Mouse (Mus musculus): ENCODE data around the gene Gm28051. TPM values are rescaled to one million over a fixed set of nuclear protein-coding genes. Genes with fewer than 3 reads are reported as not detected.

The Gm28051 gene
- total RNA-seq (2021), result not detected

DNA sequence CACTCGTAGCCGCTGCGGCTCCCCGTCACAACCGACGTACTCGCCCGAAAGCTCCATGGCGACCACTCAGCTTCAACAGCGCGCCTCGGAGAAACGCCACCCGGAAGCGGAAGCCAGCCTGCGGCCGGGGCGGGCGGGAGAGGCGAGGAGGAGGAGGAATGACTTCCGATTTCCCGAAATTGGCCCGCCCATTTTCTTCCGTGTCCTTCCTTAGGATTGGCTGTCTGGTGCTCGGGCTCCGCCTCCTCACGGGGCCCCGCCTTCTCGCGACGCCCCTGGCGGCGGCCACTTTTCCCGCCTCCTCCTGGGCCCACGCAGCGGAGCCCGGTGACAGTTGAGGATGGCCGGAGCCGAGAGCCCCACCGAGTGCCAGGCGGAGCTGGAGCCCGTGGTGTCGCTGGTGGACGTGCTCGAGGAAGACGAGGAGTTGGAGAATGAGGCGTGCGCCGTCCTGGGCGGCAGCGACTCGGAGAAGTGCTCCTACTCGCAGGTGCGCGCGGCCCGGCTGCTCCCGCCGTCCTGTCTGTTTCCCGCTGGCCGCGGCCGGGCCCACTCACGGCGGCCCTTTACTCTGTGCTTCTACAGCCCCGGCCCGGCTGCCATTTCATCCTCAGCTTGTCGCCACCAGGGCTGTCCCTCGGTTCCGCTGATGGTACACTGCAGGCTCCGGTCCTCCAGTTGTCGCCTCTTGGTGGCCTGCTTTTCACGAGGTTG lies at the start of gene Gm28051, which contains the start of the genes Gon7 and Ubr7:
Gene Gm28051 (minus strand): TSS at position 77 of the 714 bp plus-strand sequence.
Gene Gon7 (minus strand): TSS at position 115 of the 714 bp plus-strand sequence.
Gene Ubr7 (plus strand): TSS at position 279 of the 714 bp plus-strand sequence.
- peak; percentile 94 to 97 for DNase-seq
- intact Hi-C loops (cut with DNase I), result loop anchor here (1.0 kb wide), 2 partner anchors 15 to 120 kb away; partner anchors contain the start of genes Btbd7, Moap1 and Tmem251

DNA sequence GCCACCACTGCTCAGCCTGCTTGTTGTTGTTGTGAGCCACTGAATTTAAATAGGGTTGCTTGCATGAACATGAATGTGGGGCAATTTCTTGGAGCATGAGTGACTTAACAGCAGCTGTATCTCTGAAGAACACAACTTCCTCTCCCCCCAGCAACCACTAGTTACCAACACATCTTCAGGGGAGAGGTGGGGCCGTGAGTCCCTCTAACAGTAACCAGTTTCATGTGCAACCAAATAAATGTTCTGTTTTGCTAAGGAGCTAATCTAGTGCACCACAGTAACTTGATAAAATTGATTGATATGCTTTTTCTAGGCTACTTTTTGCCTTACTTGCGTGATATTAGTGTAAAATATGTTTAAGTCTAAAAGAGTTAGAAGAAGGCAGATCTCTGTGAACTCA lies 42.0 kb upstream of the Gm28051 start:
- intact Hi-C loops (cut with DNase I), result no loop called here
- DNase-seq, result no peak

DNA sequence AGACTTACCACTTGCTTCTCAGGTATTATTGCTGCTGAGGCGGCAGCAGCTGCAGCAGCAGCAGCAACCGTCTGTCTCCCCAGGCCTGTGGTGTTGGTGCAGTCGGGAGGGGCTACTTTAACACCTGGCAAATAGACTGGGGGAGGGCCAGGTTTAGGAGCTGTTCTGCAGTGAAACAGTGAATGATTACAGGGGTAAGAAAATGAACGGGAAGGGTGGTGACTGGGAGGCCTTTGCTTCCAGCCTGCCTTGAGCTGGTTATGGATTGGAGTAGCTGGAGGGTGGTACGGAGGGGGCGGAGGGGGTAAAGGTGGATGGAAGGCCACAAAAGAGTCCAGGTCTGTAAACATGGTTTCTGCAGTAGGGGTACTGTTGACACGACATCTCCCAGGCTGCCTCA lies 30.4 kb upstream of the Gm28051 start:
- DNase-seq, result no peak
- intact Hi-C loops (cut with DNase I), result no loop called here

DNA sequence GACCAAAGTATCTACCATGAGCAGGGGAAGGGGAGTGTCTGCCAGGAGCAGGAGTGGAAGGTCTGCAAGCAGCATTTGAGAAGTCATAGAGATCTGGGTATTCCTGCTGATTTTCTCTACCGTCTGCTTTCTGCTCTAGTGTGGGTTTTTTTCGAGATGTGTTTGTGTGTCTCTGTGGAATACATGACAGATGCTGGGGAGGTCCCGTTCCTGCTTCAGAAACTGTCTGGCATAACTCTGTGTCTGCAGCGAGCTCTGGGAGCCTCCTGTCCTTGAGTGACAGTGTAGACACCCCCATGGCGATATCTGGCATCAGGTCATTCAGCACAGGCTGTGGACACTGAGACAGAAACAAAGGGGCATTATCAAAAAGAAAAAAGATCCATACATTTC lies 28.0 kb upstream of the Gm28051 start:
- intact Hi-C loops (cut with DNase I), result no loop called here
- DNase-seq, result no peak

DNA sequence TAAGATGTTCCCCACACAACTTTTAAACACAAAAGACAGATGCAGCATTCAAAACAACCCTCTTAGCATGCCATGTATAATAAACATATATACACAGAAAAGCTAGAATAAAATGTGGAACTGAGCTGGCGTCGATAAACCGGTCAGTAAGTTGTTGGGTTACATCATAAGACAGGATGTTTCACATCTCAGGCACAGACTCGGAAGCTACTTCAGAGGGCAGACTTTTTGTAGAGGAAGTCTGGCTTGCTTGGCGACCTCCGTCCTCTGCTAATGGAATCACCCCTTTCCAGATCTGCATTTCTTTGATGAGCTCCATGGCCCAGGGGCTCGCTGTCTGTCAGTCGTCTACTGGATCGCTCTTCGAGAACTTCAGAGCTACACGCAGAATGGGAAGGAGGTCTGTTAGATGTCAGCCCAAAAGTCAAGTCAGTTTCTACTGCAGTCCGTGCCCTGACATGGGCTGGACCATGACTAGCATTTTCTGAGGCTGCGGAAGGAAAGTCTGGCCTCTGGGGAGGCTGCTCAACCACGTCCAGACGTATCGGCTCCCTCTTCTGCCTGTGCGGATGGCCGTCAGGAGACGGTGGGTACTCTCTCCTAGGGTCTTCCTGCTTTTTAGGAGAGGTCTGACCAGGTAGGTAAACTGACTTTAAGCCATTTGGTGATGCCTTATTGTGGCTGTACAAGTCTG lies 27.5 kb upstream of the Gm28051 start:
- intact Hi-C loops (cut with DNase I), result no loop called here
- no peak for DNase-seq

DNA sequence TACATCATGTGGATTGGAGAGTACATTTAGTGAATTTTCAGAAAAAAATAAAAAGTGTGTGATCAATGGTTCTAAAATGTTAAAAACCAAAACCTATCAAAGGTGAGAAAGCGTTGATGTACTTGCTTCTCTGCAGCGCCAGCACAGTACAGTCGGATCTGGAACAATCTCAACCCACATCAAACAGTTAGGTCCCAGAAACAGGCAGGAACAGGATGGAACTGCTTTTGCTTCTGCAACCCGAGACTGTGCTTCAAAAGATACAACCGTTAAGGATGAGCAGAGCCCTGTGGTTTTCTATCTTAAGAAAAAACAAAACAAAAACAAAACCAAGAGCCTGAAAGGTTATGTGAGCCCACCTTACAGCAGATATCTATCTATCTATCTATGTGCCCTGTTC lies 25.3 kb upstream of the Gm28051 start:
- DNase-seq, result no peak
- intact Hi-C loops (cut with DNase I), result no loop called here

DNA sequence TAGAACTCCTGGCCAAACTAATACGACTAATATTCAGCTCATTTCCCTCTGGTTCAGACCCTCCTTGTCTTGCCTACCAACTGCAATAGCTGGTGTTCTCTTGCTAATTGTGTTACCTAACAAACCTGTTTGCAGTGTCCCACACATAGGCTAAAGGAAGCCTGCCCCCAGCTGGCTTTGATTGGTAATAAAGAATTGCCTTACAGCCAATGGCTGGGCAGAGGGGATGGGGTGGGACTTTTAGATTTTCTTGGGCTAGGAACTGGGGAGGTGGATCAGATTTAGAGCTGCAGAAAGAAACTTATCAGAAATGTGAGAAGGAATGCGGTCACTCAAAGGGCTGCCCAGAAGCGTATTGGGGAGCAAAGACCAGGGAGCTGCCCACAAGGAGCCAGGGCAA lies 21.9 kb upstream of the Gm28051 start:
- no peak for DNase-seq
- intact Hi-C loops (cut with DNase I), result loop anchor here (1.0 kb wide), 1 partner anchor 39 kb away; no protein-coding TSS in a partner anchor

DNA sequence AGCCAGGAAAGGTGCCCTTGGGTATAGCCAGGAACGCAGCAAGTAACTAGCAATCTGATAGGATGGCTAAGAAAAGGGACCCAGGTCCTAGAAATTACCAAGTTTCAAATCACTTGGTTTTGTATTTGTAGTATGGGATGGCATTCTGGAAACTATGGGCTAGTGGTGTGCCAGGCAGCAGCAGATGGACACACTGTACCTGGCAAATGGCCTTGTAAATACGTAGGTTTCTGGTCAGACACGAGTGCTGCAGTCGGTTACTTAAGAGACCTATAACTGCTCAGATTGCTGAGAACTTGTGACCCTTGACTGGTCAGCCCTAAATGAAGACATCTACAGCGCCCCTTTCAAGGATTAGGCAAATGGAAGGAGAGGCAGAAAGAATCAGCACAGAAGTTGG lies 20.6 kb upstream of the Gm28051 start:
- intact Hi-C loops (cut with DNase I), result no loop called here

DNA sequence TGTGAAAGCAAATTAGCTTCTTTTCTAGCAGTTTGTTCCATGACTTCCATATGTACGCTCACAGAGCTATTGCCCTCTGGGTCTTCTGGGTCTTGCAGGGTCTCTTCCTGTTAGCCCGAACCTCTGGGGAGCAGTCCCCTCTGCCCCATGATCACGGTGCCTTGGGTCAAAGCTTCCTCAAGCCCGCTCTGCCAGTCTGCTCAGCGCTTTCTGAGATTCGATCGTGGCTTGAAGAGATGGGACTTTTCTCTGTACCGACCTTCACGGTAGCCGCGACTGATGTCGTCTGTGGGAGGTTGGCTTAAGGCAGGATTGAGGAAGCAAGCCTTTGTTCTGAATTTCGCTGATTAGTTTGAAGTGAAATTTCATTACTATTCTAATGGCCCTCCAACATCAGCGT lies 18.5 kb upstream of the Gm28051 start:
- intact Hi-C loops (cut with DNase I), result no loop called here
- no peak for DNase-seq

More for the DNA sequence above, 20.6 kb upstream of the Gm28051 start:
- no peak for DNase-seq

DNA sequence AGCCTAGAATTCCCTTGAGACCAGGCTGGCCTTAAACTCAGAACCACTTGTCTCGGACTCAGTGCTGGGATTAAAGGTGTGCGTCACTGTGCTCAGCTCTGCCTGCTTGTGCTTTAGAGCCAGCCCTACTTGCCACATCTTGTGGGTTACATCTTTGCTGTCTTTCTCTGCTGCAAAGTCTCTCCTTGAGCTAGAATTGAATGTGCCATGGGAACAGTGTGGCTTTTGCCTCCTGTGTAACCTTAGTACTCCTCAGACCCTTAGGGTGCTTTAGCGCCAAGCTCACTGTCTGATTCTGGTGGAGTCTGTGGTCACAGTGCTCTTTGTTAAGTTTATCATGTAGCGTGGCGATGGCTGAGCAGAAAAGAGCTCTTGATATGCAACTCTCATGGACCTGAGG lies 15.1 kb upstream of the Gm28051 start:
- intact Hi-C loops (cut with DNase I), result no loop called here

DNA sequence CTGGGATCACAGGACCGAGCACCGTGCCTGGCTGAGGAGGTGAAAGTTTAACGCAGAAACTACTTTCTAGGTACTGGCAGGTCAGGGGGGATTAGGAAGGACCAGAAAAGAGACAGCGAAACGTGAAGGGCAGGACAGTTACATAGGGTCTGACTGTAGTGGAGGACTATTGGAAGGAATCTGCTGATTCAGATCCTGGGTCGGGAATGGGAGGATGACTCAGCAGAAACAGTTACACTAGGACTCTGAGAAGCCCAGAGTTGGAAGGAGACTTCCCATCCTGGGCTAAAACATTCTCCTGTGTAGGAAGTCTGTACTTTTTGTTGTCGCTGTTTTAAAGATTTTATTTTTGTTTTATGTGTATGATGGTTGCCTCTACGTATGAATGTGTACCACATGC lies 14.0 kb upstream of the Gm28051 start:
- no peak for DNase-seq

More for the DNA sequence above, 15.1 kb upstream of the Gm28051 start:
- DNase-seq, result no peak

DNA sequence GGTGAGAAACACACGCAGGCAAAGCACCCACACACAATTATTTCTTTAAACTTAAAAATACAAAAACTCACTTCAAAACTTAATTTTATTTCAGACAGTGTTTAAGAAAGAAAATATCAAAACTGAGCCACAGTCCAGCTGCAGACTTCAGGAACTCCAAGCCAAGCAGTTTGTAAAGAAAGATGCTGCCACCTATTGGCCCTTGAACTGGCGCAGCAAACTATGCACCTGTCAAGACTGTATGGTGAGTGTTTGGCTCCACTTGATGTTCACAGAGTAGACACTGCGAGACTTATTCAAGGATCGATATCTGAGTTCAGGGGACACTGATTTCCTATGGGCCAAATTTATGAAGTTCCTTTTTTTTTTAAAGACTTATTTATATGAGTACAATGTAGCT lies 11.4 kb upstream of the Gm28051 start:
- intact Hi-C loops (cut with DNase I), result no loop called here
- no peak for DNase-seq

More for the DNA sequence above, 14.0 kb upstream of the Gm28051 start:
- intact Hi-C loops (cut with DNase I), result no loop called here

DNA sequence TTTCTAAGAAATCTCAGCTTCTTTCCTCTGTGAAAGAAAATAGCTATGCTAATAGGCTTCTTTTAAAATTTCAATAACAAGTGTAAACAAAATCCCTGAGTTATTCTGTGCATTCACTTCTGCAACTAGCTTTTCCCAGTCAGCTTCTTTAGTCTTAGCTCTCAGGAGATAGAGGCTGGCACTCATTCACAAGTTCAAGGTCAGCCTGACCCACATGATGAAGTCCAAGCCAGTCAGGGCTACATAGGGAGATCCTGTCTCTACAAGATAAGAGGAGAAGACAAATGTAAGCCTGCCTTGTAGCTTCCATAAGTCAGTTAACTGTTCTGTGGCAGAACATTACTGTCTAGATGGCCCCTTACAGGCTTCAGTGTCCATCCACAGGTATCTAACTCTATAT lies 6.1 kb upstream of the Gm28051 start:
- DNase-seq, result no peak
- intact Hi-C loops (cut with DNase I), result no loop called here

DNA sequence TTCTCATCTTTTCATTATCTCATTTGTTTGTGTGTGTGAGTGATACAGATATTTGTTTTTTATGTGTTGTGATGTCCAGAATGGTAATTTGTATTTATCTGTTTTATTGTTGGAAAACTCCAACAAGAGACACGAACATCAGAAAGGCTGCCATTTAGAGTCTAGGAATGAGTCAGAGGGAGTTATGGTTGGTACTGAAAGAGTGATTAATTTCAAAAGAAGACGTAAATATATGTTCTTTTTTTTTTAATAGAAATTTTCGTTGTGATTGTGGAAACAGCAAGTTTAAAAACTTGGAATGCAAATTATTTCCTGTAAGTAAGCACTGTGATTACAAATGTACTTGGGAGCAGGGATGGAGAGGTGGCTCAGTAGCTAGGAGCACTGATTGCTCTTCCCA lies 4.1 kb upstream of the Gm28051 start:
- intact Hi-C loops (cut with DNase I), result no loop called here
- no peak for DNase-seq

DNA sequence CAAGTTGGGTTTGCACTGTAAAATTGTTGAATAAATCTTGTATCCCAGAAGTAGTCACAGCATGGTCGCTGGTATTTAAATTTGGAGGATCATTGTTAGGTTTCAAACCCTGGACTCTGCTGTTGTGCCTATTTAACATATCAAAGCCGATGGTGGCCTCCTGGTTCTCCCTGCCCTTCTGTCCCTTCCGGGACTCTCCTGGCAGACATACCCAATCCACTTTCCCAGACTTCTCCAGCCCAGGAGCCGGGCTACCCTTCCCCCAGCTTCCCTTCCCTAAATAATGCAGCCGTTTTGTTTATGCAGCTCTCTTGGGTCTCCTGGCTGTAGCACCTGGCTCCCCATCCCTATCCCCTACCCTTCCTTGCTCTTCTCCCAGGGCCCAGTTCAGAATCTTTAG lies 1.4 kb upstream of the Gm28051 start:
- DNase-seq, result no peak
- intact Hi-C loops (cut with DNase I), result loop anchor here (1.0 kb wide), 1 partner anchor 119 kb away; the partner anchor contains the start of gene Btbd7

DNA sequence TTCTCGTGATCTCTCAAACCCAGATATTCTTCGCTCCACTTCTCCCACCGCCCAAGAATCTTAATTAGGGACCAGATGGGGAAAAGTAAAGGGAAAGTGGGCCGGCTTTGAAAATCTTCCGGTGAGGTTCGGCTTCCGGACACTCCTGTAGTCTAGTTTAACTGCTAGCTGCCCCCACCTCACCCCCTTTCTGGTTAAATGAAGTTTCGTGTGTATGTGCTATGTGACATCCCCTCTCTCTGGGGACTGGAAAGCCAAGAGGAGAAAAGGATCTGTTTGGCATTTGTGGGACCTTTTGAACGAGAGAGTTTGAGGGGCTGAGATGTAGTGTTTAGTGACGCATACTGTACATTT lies 815 bp upstream of the Gm28051 start, which contains the start of gene Gm20604:
Gene Gm20604 (minus strand): TSS at position 270 of the 354 bp plus-strand sequence.
- intact Hi-C loops (cut with DNase I), result loop anchor here (1.0 kb wide), 1 partner anchor 120 kb away; the partner anchor contains the start of gene Btbd7
- DNase-seq, result no peak

DNA sequence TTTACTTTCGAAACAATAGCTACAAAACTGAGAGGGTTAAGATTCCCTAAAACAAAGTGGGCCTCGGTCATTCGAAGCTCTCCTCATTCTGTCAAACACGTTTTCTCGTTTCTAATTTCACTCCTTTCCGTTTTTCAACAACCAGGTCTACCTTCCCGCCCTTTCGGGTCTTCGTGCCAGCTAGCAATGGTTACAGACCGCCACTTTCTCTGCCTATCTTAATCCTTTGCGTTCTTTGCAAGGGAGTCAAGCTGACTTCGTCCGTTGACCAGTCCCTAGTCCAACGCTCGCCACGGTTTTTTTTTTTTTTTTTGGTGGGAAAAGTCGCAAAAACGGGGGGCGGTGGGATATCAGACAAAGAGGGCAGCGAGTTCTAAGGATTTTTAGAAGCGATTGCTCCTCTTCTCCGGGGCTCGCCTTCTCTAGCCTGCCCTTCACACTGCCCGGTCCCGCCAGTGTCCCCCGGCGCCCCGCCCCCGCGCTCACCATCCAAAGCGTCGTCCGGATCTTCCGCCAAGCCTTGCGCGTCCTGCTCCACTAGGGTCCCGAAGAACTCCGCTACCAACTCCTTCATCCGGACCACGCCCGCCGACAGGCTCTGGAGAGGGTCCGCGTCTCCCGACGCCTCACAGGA lies 393 bp downstream of the Gm28051 start:
- intact Hi-C loops (cut with DNase I), result loop anchor here (1.0 kb wide), 1 partner anchor 14 kb away; the partner anchor contains the start of genes Moap1 and Tmem251
- DNase-seq, result no peak

DNA sequence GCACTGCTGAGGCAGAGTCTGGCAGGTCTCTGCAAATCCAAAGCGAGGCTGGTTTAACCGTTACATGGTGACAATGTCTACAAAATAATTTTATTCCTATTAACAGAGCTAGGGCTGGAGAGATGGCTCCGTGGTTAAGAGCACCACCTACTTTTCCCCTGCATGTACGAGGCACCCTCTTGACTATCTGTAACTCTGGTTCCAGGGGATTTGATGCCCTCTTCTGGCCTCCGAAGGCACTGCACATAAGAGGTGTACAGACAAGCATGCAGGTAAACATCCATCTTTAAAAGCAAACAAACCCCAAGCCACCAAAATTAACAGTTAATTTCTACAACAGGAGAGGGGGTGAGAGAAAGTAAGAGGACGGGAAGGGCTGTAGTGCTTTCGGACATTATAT lies 1.3 kb downstream of the Gm28051 start:
- intact Hi-C loops (cut with DNase I), result no loop called here
- no peak for DNase-seq

DNA sequence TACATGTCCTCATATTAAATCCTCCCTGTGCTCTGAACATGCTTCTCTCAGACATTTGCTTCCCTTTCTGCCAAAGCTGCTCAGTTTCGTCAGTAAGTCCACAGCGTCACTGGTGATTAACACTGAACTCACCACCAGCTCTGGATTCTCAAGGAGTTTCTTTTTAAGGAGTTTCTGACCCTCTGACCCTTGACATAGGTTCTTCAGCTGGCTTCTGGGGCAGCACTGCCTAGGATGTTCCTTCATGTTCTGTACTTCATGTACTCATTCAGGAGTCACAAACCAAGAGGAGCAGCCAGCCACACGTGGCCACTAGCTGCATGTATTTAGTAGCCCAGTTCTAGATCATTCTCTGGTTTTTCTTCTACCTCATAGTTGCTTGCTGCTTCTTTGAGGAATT lies 9.3 kb downstream of the Gm28051 start:
- intact Hi-C loops (cut with DNase I), result no loop called here
- no peak for DNase-seq

DNA sequence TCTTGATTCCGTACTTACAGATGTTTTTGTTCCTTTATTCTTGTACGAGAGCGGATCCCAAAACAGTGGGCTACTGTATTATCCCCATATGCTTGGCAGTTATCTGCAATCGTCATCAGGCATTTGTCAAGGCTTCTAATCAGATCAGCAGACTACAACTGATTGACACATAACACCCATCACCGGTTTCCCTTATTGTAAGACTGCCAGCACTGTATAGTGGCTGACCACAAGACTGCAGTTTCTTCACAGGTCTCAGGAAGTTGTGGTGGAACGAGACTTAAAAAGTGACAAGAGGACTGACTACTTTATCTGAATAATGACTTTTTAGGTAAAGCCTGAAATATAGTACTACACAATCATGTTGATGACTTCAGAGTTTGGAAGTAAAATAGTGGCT lies 12.7 kb downstream of the Gm28051 start:
- intact Hi-C loops (cut with DNase I), result no loop called here
- no peak for DNase-seq

All from heart, postnatal 36 days (tissue).